Mouse (Mus musculus) embryo, embryonic 10.5 days (tissue): ENCODE data around the gene Mid1.
"Not testable (repeated sequence)": the region's sequence is repeated elsewhere in the genome, so short reads cannot be mapped to it uniquely, and the experiment has no call there.

ENCODE experiments used
- DNase-seq: peaks from one replicate; pipeline ENCODE4 v3.0.0-alpha.2; 2015; ENCODE audit warnings: low spot score

Gene Mid1

DNA sequence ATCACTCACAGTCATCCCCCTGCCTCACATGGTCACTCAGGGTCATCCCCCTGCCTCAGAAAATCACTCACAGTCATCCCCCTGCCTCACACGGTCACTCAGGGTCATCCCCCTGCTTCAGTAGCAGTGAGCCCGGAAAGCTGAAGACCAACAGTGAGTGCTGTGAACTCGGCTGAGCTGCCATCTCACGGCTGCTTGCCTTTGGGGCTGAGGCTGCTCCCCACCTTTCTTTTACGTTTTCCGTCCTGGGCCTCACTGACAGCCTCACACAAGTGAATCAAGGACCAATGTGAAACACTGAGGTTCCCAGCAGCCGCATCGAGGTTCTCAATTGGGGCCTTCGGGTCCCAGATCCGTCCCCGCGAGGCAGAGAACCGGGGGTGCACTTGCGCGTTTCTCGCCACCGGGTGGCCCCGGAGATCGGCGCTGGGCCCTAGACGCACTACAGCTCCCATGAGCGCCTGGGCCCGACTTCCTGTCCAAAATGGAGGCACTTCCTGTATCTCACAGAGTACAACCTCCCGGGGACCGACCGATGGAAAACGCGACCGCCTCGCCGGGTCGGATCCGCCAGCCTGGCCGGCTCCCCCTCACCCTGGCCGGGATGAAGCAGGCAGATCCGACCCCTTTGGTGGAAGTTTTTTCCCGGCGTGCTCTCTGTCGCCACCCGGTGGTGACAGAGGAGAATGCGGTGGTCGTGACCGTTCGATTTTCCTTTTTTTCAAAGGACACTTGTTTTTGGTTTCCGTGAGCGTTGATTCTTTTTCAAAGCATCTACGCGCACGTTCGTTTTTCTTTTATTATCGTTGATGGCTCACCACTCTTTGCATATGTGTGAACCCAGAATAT lies 301.7 kb downstream of the Mid1 start:
- peak; percentile 72 for DNase-seq

- peak; percentile 33 for DNase-seq
Observed at GRCm38 (mm10) chrX:169987368-169987837, 302.4 kb downstream of the Mid1 start.

- peak; percentile 8 for DNase-seq
Observed at GRCm38 (mm10) chrX:169988571-169989218, 303.7 kb downstream of the Mid1 start.

GRCm38 (mm10) chrX:169989219-169989595 lies 304.2 kb downstream of the Mid1 start:
- peak; percentile 41 for DNase-seq

- DNase-seq: peak; percentile 68
Observed at GRCm38 (mm10) chrX:169989691-169990631, 305.0 kb downstream of the Mid1 start.

DNA sequence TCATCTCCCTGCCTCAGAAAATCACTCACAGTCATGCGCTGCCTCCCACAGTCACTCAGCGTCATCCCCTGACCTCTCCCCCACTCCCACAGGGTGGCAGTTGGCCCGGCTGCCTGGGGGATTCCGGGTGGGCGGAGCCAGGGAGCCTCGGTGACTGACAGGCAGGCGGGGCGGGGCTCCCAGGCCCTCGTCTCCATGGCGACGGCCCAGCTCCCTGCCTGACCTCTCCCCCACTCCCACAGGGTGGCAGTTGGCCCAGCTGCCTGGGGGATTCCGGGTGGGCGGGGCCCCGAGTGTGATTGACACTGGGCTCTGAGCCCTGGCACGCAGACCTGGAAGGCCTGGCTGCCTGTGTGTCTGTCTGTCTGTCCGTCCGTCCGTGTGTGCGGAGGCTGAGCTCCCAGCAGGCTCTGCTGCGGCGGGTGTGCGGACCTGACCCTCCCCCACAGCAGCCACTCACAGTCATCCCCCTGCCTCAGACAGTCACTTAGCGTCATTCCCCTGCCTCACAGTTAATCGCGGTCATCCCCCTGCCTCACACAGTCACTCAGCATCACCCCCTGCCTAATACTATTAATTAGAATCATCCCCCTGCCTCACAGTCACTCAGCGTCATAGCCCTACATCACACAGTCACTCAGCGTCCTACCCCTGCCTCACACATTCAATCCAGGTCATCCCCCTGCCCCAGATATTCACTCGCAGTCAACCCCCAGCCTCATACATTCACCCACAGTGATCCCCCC lies 306.3 kb downstream of the Mid1 start:
- not testable (repeated sequence) for DNase-seq

- DNase-seq: not testable (repeated sequence)
Observed at GRCm38 (mm10) chrX:169992086-169992930, 307.3 kb downstream of the Mid1 start.

GRCm38 (mm10) chrX:169992951-169993547 lies 308.1 kb downstream of the Mid1 start:
- not testable (repeated sequence) for DNase-seq

- not testable (repeated sequence) for DNase-seq
Observed at GRCm38 (mm10) chrX:169994011-169994865, 309.2 kb downstream of the Mid1 start.

GRCm38 (mm10) chrX:169994866-169995711 lies 310.1 kb downstream of the Mid1 start:
- DNase-seq: not testable (repeated sequence)

DNA sequence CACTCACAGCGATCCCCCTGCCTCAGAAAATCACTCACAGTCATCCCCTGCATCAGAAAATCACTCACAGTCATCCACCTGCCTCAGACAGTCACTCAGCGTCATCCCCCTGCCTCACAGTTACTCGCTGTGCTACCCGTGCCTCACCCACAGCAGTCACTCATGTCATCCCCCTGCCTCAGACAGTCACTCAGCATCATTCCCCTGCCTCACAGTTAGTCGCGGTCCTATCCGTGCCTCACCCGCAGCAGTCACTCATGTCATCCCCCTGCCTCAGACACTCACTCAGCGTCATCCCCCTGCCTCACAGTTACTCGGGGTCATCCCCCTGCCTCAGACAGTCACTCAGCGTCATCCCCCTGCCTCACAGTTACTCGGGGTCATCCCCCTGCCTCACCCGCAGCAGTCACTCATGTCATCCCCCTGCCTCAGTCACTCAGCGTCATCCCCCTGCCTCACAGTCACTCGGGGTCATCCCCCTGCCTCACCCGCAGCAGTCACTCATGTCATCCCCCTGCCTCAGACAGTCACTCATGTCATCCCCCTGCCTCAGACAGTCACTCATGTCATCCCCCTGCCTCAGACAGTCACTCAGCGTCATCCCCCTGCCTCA lies 311.0 kb downstream of the Mid1 start:
- not testable (repeated sequence) for DNase-seq

- not testable (repeated sequence) for DNase-seq
Observed at GRCm38 (mm10) chrX:169996926-169997325, 311.9 kb downstream of the Mid1 start.

DNA sequence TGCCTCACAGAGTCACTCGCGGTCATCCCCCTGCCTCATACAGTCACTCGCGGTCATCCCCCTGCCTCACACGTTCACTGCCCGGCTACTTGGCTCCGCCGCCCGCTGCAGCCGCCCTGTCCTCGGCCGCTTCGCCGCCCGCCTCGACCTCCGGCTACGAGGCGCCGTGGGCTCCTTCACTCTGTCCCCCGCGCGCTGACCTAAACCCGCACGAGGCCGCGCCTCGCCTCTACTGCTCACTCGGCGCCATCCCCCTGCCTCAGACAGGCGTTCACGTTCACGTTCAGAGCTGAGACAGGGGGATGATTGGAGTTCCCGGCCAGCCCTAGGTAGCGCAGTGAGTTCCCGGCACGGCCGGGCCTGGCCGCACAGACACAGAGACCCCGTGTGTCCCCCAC lies 312.5 kb downstream of the Mid1 start:
- not testable (repeated sequence) for DNase-seq

- peak; percentile 89 for DNase-seq
Observed at GRCm38 (mm10) chrX:169997854-169998456, 313.0 kb downstream of the Mid1 start.

DNA sequence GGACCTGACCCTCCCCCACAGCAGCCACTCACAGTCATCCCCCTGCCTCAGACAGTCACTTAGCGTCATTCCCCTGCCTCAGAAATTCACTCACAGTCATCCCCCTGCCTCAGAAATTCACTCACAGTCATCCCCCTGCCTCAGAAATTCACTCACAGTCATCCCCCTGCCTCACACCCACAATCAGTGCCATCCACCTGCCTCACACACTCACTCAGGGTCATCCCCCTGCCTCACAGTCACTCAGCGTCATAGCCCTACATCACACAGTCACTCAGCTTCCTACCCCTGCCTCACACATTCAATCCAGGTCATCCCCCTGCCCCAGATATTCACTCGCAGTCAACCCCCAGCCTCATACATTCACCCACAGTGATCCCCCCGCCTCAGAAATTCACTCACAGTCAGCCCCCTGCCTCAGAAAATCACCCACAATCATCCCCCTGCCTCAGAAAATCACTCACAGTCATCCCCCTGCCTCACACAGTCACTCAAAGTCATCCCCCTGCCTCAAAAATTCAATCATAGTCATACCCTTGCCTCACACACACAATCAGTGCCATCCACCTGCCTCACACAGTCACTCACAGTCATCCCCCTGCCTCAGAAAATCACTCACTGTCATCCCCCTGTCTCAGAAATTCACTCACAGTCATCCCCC lies 313.7 kb downstream of the Mid1 start:
- not testable (repeated sequence) for DNase-seq

DNA sequence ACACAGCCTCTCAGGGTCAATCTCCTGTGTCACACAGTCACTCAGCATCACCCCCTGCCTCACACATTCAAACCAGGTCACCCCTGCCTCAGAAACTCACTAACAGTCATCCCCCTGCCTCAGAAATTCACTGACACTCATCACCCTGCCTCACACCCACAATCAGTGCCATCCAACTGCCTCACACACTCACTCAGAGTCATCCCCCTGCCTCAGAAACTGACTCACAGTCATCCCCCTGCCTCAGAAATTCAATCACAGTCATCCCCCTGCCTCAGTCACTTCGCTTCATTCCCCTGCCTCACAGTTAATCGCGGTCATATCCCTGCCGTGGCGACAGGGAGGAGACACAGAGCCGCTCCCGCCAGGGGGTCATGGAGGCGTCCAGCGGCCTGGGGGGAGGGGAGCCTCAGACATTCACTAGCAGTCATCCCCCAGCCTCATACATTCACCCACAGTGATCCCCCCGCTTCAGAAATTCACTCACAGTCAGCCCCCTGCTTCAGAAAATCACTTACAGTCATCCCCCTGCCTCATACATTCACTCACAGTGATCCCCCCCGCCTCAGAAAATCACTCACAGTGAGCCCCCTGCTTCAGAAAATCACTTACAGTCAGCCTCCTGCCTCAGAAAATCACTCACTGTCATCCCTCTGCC lies 314.4 kb downstream of the Mid1 start:
- not testable (repeated sequence) for DNase-seq
